Mouse (Mus musculus): Measurements from ENCODE around the gene Xrcc4.

DNA sequence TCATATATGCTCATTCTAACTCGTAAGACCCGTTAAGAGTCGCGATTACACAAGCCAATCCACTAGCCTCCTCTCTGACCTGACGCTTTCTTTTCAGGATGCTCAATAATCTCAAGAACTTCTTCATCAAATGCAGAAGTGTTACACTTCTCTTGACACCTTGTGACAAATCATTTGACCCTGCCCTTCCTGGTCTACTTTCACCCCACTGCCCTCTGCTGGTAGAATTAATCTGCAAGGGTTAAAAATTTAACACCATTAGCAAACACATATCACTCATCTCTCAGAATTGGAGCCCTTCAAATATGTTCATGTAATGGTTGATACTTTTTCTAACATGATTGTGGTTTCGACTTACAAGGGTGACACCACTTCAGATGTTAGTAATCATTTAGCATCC is 37.7 kb downstream of the Xrcc4 start:
- TF ChIP-seq HCFC1 (IDR thresholded peaks at IDR 0.05; ENCODE audit: borderline replicate concordance, insufficient read depth, low read length) = no peak
- no peak for TF ChIP-seq CHD2 (IDR thresholded peaks at IDR 0.05; ENCODE audit: low read depth, low read length)
- no peak for TF ChIP-seq ZNF384 (IDR thresholded peaks at IDR 0.05; ENCODE audit: low read depth, low read length)
- TF ChIP-seq MAFK (IDR thresholded peaks at IDR 0.05; ENCODE audit: insufficient read depth, low read depth, low read length) = no peak
- no peak for TF ChIP-seq ZC3H11A (IDR thresholded peaks at IDR 0.05; ENCODE audit: borderline replicate concordance, low read depth, low read length)

Measured in ES-E14 (cell line).